Mouse (Mus musculus) forebrain, embryonic 14.5 days (tissue): ENCODE data around the gene Fam78a. TPM values are rescaled to one million over a fixed set of nuclear protein-coding genes. Genes with fewer than 3 reads are reported as not detected.

Experiments
- ATAC-seq: fragments of 200-750 bp; cut with Nextera tagmentation; 2 replicates; pipeline ENCODE4 v1.8.0; 2017; ENCODE audit warnings: mild to moderate bottlenecking, moderate library complexity
- DNase-seq: peaks from one replicate; pipeline ENCODE4 v3.0.0-alpha.2; 2015; ENCODE audit warnings: low spot score
- H3K27ac ChIP-seq: fragments of 300-500 bp; sonication (generic); 2 replicates; pipeline ENCODE4 v1.5.1; 2014; ENCODE audit warnings: low read depth, mild to moderate bottlenecking, control low read depth, low read length, moderate library complexity
- H3K27me3 ChIP-seq: fragments of 300-500 bp; sonication (generic); replicated peaks from 2 replicates; pipeline ENCODE4 v1.6.1; 2014; ENCODE audit warnings: low read length, control low read depth, mixed read lengths; ENCODE audit not compliant: control insufficient read depth, insufficient read depth
- H3K36me3 ChIP-seq: fragments of 300-500 bp; sonication (generic); 2 replicates; pipeline ENCODE4 v1.6.1; 2014; ENCODE audit warnings: low read length, control low read depth; ENCODE audit not compliant: control insufficient read depth, insufficient read depth
- H3K4me1 ChIP-seq: fragments of 300-500 bp; sonication (generic); 2 replicates; pipeline ENCODE4 v1.6.1; 2014; ENCODE audit warnings: antibody characterized with exemption, low read length, control low read depth; ENCODE audit not compliant: control insufficient read depth, insufficient read depth
- H3K4me2 ChIP-seq: fragments of 300-500 bp; sonication (generic); 2 replicates; pipeline ENCODE4 v1.6.1; 2014; ENCODE audit warnings: mild to moderate bottlenecking, control low read depth, low read length
- H3K4me3 ChIP-seq: fragments of 300-500 bp; sonication (generic); 2 replicates; pipeline ENCODE4 v1.5.1; 2014; ENCODE audit warnings: low read depth, low read length, control low read depth
- H3K9ac ChIP-seq: fragments of 300-500 bp; sonication (generic); 2 replicates; pipeline ENCODE4 v1.6.1; 2014; ENCODE audit warnings: mild to moderate bottlenecking, low read length, control low read depth, moderate library complexity
- H3K9me3 ChIP-seq: fragments of 300-500 bp; sonication (generic); replicated peaks from 2 replicates; pipeline ENCODE4 v1.6.1; 2016; ENCODE audit warnings: low read length, control low read depth, mixed read lengths; ENCODE audit not compliant: control insufficient read depth
- WGBS: fragments of 180-500 bp; shearing (Covaris S2); extraction: QIAGEN DNeasy Blood & Tissue Kit; methylation state at CpG from one replicate; pipeline ENCODE4 v1.1.7; 2014; 5-methylcytosine and 5-hydroxymethylcytosine counted together
- polyA plus RNA-seq: library from polyadenylated mRNA; unstranded; fragments of >200 nt; fragmentation: Nextera tagmentation; extraction: Ambion mirVana; gene quantifications from 2 replicates; pipeline ENCODE4 v1.2.1, GENCODE M21; 2014

The Fam78a gene
- polyA plus RNA-seq, 1 experiment from 2014 or later, result 0.34 TPM

GRCm38 (mm10) chr2:32059613-32060012 is 25.0 kb downstream of the Fam78a start:
- no peaks in the 10 kb centered on the region for H3K9me3 ChIP-seq
- WGBS, result 77% methylated on average over 6 of the region's 6 CpGs
- no peaks in the 10 kb centered on the region for H3K4me1 ChIP-seq
- H3K4me3 ChIP-seq, result no peak overlapping the region
- no peaks in the 10 kb centered on the region for H3K36me3 ChIP-seq
- H3K27me3 ChIP-seq, result no peaks in the 10 kb centered on the region
- no peak overlapping the region for H3K4me2 ChIP-seq
- DNase-seq, result no peak
- no peak overlapping the region for H3K27ac ChIP-seq
- ATAC-seq, result no peak
- no peak overlapping the region for H3K9ac ChIP-seq

GRCm38 (mm10) chr2:32058716-32059115 is 25.9 kb downstream of the Fam78a start:
- Histone ChIP-seq H3K27ac (no peak overlapping the region), H3K9me3 (no peaks in the 10 kb centered on the region), H3K9ac (no peak overlapping the region), H3K4me2 (no peak overlapping the region), H3K36me3 (0 out of 2 replicates have a peak, but pooled peaks cover under 1% of the 10 kb centered on the region), H3K27me3 (no peaks in the 10 kb centered on the region), H3K4me3 (no peak overlapping the region), H3K4me1 (no peaks in the 10 kb centered on the region)
- WGBS, result 47% methylated on average over 5 of the region's 5 CpGs
- DNase-seq, result no peak
- no peak for ATAC-seq

- Histone ChIP-seq H3K27me3 (no peaks in the 10 kb centered on the region), H3K4me1 (no peaks in the 10 kb centered on the region), H3K9ac (no peak overlapping the region), H3K9me3 (no peaks in the 10 kb centered on the region), H3K4me3 (no peak overlapping the region), H3K36me3 (0 out of 2 replicates have a peak, but pooled peaks cover 5% of the 10 kb centered on the region), H3K4me2 (no peak overlapping the region), H3K27ac (no peak overlapping the region)
- WGBS, result 64% methylated on average over 9 of the region's 9 CpGs
- DNase-seq (no peak), ATAC-seq (no peak)
Measured at GRCm38 (mm10) chr2:32058241-32058640, 26.4 kb downstream of the Fam78a start.

GRCm38 (mm10) chr2:32057794-32058193 is 26.9 kb downstream of the Fam78a start:
- WGBS, result 79% methylated on average over 4 of the region's 4 CpGs
- no peak for DNase-seq
- H3K27me3 ChIP-seq, result no peaks in the 10 kb centered on the region
- no peak overlapping the region for H3K4me3 ChIP-seq
- H3K36me3 ChIP-seq, result 0 out of 2 replicates have a peak, but pooled peaks cover 6% of the 10 kb centered on the region
- H3K4me2 ChIP-seq, result no peak overlapping the region
- no peaks in the 10 kb centered on the region for H3K4me1 ChIP-seq
- ATAC-seq, result no peak
- no peak overlapping the region for H3K27ac ChIP-seq
- H3K9me3 ChIP-seq, result no peaks in the 10 kb centered on the region
- no peak overlapping the region for H3K9ac ChIP-seq

GRCm38 (mm10) chr2:32057360-32057759 is 27.3 kb downstream of the Fam78a start:
- Histone ChIP-seq H3K4me3 (no peak overlapping the region), H3K4me1 (no peaks in the 10 kb centered on the region), H3K27me3 (no peaks in the 10 kb centered on the region), H3K27ac (no peak overlapping the region), H3K36me3 (peaks cover 9% of the 10 kb centered on the region), H3K9ac (no peak overlapping the region), H3K4me2 (no peak overlapping the region), H3K9me3 (no peaks in the 10 kb centered on the region)
- DNase-seq, result no peak
- WGBS, result 87% methylated on average over 2 of the region's 2 CpGs
- no peak for ATAC-seq

GRCm38 (mm10) chr2:32056524-32056923 is 28.1 kb downstream of the Fam78a start:
- Histone ChIP-seq H3K4me3 (no peak overlapping the region), H3K9me3 (no peaks in the 10 kb centered on the region), H3K9ac (no peak overlapping the region), H3K4me1 (no peaks in the 10 kb centered on the region), H3K36me3 (peaks cover 17% of the 10 kb centered on the region), H3K4me2 (no peak overlapping the region), H3K27ac (no peak overlapping the region), H3K27me3 (no peaks in the 10 kb centered on the region)
- DNase-seq (no peak), ATAC-seq (no peak)
- WGBS, result 86% methylated on average over 10 of the region's 10 CpGs

- Histone ChIP-seq H3K9me3 (no peaks in the 10 kb centered on the region), H3K4me1 (no peaks in the 10 kb centered on the region), H3K9ac (no peak overlapping the region), H3K27ac (no peak overlapping the region), H3K36me3 (peaks cover 28% of the 10 kb centered on the region), H3K4me2 (no peak overlapping the region), H3K27me3 (no peaks in the 10 kb centered on the region), H3K4me3 (no peak overlapping the region)
- no peak for ATAC-seq
- no peak for DNase-seq
- 59% methylated on average over 7 of the region's 7 CpGs for WGBS
Measured at GRCm38 (mm10) chr2:32055357-32055965, 29.2 kb downstream of the Fam78a start.

GRCm38 (mm10) chr2:32052418-32052817 is 32.2 kb downstream of the Fam78a start:
- no peak overlapping the region for H3K9ac ChIP-seq
- H3K27ac ChIP-seq, result no peak overlapping the region
- no peaks in the 10 kb centered on the region for H3K27me3 ChIP-seq
- no peaks in the 10 kb centered on the region for H3K4me1 ChIP-seq
- peaks cover 52% of the 10 kb centered on the region for H3K36me3 ChIP-seq
- no peak overlapping the region for H3K4me2 ChIP-seq
- no peak for DNase-seq
- no peak overlapping the region for H3K4me3 ChIP-seq
- 95% methylated on average over 7 of the region's 7 CpGs for WGBS
- no peaks in the 10 kb centered on the region for H3K9me3 ChIP-seq
- ATAC-seq, result no peak

GRCm38 (mm10) chr2:32051791-32052190 is 32.9 kb downstream of the Fam78a start:
- no peak for DNase-seq
- no peak overlapping the region for H3K27ac ChIP-seq
- ATAC-seq, result no peak
- WGBS, result 88% methylated on average over 8 of the region's 8 CpGs
- no peaks in the 10 kb centered on the region for H3K27me3 ChIP-seq
- H3K4me1 ChIP-seq, result no peaks in the 10 kb centered on the region
- no peak overlapping the region for H3K4me2 ChIP-seq
- no peak overlapping the region for H3K9ac ChIP-seq
- peaks cover 58% of the 10 kb centered on the region for H3K36me3 ChIP-seq
- no peak overlapping the region for H3K4me3 ChIP-seq
- no peaks in the 10 kb centered on the region for H3K9me3 ChIP-seq
